Mouse (Mus musculus): ENCODE measurements around the gene Prss42.

GRCm38 (mm10) chr9:110810051-110810450 lies 12.1 kb downstream of the Prss42 start:
- TF ChIP-seq CTCF (IDR thresholded peaks at IDR 0.05; ENCODE audit: control insufficient read depth, insufficient read depth, insufficient read length) (no peak), MAX (IDR thresholded peaks at IDR 0.05) (no peak)

Measured in C2C12 (cell line).